ENCODE assay signal across 10 mouse cellular contexts in genomic region chr5:35388491-35389111, GRCm38 (mm10). TPM values are rescaled to one million over a fixed set of nuclear protein-coding genes. Genes with fewer than 3 reads are reported as not detected.
DNase-seq lines count a peak whose midpoint lies in the region; ATAC-seq and TF ChIP-seq lines count a peak whose summit lies in the region.
"Had no signal": no experiment of that assay in that cellular context is flagged by ENCODE, and none has a peak within 500 bp of the region (broad histone marks: within the 10 kb centered on the region; RNA-seq: fewer than 3 reads in every experiment).

TSS of gene Hmx1 (plus strand) at chr5:35389108.

- under 1% methylated on average over 65 of the region's 71 CpGs for WGBS in heart, embryonic 12.5 days
- 1% methylated on average over 58 of the region's 71 CpGs for WGBS in heart, adult 2 months
- under 1% methylated on average over 32 of the region's 71 CpGs for WGBS in hindbrain, embryonic 15.5 days
- WGBS in midbrain, embryonic 16.5 days, result 1% methylated on average over 48 of the region's 71 CpGs

- TF ChIP-seq POLR2A in heart, adult 2 months (IDR thresholded peaks at IDR 0.05; ENCODE audit: insufficient read depth, low read depth, low read length), result no peak

- H3K4me2 ChIP-seq in heart, embryonic 12.5 days, result peak within 1 kb of the TSS; percentile 70
- H3K4me2 ChIP-seq in hindbrain, embryonic 15.5 days, result peak within 1 kb of the TSS; percentile 59
- H3K4me2 ChIP-seq in midbrain, embryonic 16.5 days (ENCODE audit: low read length), result peak within 1 kb of the TSS; percentile 57

- H3K4me1 ChIP-seq in heart, embryonic 12.5 days (replicated peaks), result peaks cover 28% of the 10 kb centered on the region
- no peaks in the 10 kb centered on the region for H3K4me1 ChIP-seq in heart, adult 2 months (ENCODE audit: control insufficient read depth, insufficient read depth, low read length)
- peaks cover 22% of the 10 kb centered on the region for H3K4me1 ChIP-seq in hindbrain, embryonic 15.5 days (replicated peaks)
- peaks cover 18% of the 10 kb centered on the region for H3K4me1 ChIP-seq in midbrain, embryonic 16.5 days (ENCODE audit: control insufficient read depth, insufficient read depth, low read length)

- H3K79me2 ChIP-seq in heart, adult 2 months (replicated peaks; ENCODE audit: control insufficient read depth, insufficient read depth, low read length), result no peaks in the 10 kb centered on the region

- no peaks in the 10 kb centered on the region for H3K36me3 ChIP-seq in heart, embryonic 12.5 days
- H3K36me3 ChIP-seq in heart, adult 2 months (ENCODE audit: control insufficient read depth, insufficient read depth, low read length), result no peaks in the 10 kb centered on the region
- no peaks in the 10 kb centered on the region for H3K36me3 ChIP-seq in hindbrain, embryonic 15.5 days
- H3K36me3 ChIP-seq in midbrain, embryonic 16.5 days (ENCODE audit: control insufficient read depth, insufficient read depth, low read length), result no peaks in the 10 kb centered on the region
- H3K36me3 ChIP-seq: G1E had no signal

- no peak for TF ChIP-seq EP300 in heart, adult 2 months (IDR thresholded peaks at IDR 0.05; ENCODE audit: insufficient read depth, low read depth, low read length)

- peak; percentile 64 for ATAC-seq in heart, embryonic 12.5 days (ENCODE audit: insufficient number of reproducible peaks, low FRiP score)
- ATAC-seq in hindbrain, embryonic 15.5 days (ENCODE audit: low FRiP score, low read depth), result peak; percentile 85
- peak; percentile 87 for ATAC-seq in midbrain, embryonic 16.5 days
- ATAC-seq in erythroid progenitor cell, adult 5-6 weeks (replicated peaks; ENCODE audit: low FRiP score, poor library complexity, severe bottlenecking), result no peak

- peaks cover 7% of the 10 kb centered on the region; the same call in 1 of the 2 replicates for H3K9me3 ChIP-seq in heart, embryonic 12.5 days (replicated peaks)
- no peaks in the 10 kb centered on the region for H3K9me3 ChIP-seq in hindbrain, embryonic 15.5 days
- H3K9me3 ChIP-seq in midbrain, embryonic 16.5 days (replicated peaks; ENCODE audit: control insufficient read depth, low read length, poor library complexity, severe bottlenecking), result no peaks in the 10 kb centered on the region

- intact Hi-C loops in heart, adult 2 months (cut with DNase I), result no loop called here

- H3K27me3 ChIP-seq in heart, embryonic 12.5 days (replicated peaks), result peaks cover 100% of the 10 kb centered on the region
- H3K27me3 ChIP-seq in heart, adult 2 months (ENCODE audit: control insufficient read depth, insufficient read depth, low read length), result peaks cover 48% of the 10 kb centered on the region
- peaks cover 99% of the 10 kb centered on the region for H3K27me3 ChIP-seq in hindbrain, embryonic 15.5 days
- peaks cover 98% of the 10 kb centered on the region for H3K27me3 ChIP-seq in midbrain, embryonic 16.5 days (ENCODE audit: control insufficient read depth, insufficient read depth, low read depth, low read length)

- peak within 1 kb of the TSS; percentile 17; the same call in 1 of the 2 replicates for H3K9ac ChIP-seq in heart, embryonic 12.5 days
- H3K9ac ChIP-seq in heart, adult 2 months (ENCODE audit: low read depth, low read length), result no peak within 1 kb of the TSS
- H3K9ac ChIP-seq in hindbrain, embryonic 15.5 days, result no peak within 1 kb of the TSS
- 0 out of 2 replicates have a peak within 1 kb of the TSS, but pooled peaks have one; percentile 14 for H3K9ac ChIP-seq in midbrain, embryonic 16.5 days (ENCODE audit: low read depth, low read length)

- DNase-seq in heart, adult 2 months, result no peak
- peak; percentile 82 for DNase-seq in embryo, embryonic 10 days (ENCODE audit: low spot score)
- no peak for DNase-seq in natural killer cell, adult 2 months (ENCODE audit: low spot score in 2 of 2)
- DNase-seq in spleen, adult 12 weeks (ENCODE audit: low spot score), result no peak

- no peak within 1 kb of the TSS for H3K27ac ChIP-seq in heart, embryonic 12.5 days (ENCODE audit: poor library complexity, severe bottlenecking)
- no peak within 1 kb of the TSS for H3K27ac ChIP-seq in heart, adult 2 months
- no peak within 1 kb of the TSS for H3K27ac ChIP-seq in hindbrain, embryonic 15.5 days (replicated peaks)
- H3K27ac ChIP-seq in midbrain, embryonic 16.5 days (ENCODE audit: low read length), result no peak within 1 kb of the TSS

- peak within 1 kb of the TSS; percentile 49 for H3K4me3 ChIP-seq in heart, embryonic 12.5 days
- H3K4me3 ChIP-seq in heart, adult 2 months, result no peak within 1 kb of the TSS
- H3K4me3 ChIP-seq in hindbrain, embryonic 15.5 days, result peak within 1 kb of the TSS; percentile 39
- peak within 1 kb of the TSS; percentile 36 for H3K4me3 ChIP-seq in midbrain, embryonic 16.5 days (ENCODE audit: low read depth, low read length)

- no peak for TF ChIP-seq CTCF in heart, adult 2 months (IDR thresholded peaks at IDR 0.05)

RNA-seq across cellular contexts. Expression of gene Hmx1, which starts in this region (rescaled TPM):
- polyA plus RNA-seq in heart, embryonic 12.5 days (2016; fragmentation: Nextera tagmentation; extraction: Ambion mirVana), result not detected in 2 replicates
- total RNA-seq in heart, adult 2 months (2021), result not detected
- not detected in 2 replicates for polyA plus RNA-seq in heart, adult 2 months (2012; rRNA removed)
- polyA plus RNA-seq in hindbrain, embryonic 15.5 days (2015; fragmentation: Nextera tagmentation; extraction: Ambion mirVana), result 0.47 TPM in 1 of 2 replicates, not detected in the other
- not detected in 2 replicates for polyA plus RNA-seq in midbrain, embryonic 16.5 days (2015; fragmentation: Nextera tagmentation; extraction: Ambion mirVana)
- not detected in 2 replicates for total RNA-seq in erythroid progenitor cell, adult 5-6 weeks (2015; ENCODE audit: low replicate concordance)
- total RNA-seq in erythroid progenitor cell, adult 5-6 weeks (2017; ENCODE audit: low replicate concordance), result not detected in 2 replicates
- total RNA-seq: G1E; gastrocnemius, postnatal 4 days had no signal
- polyA plus RNA-seq: G1E had no signal

Comparison
In these comparisons a context has a peak if more than half of its experiments do, and no peak if none do; other contexts are left out.
1. Peak in ATAC-seq, H3K4me3 ChIP-seq, H3K9ac ChIP-seq and H3K4me2 ChIP-seq in heart, embryonic 12.5 days; RNA of the gene not detected or under 1 TPM.
2. Peak in ATAC-seq, H3K4me3 ChIP-seq and H3K4me2 ChIP-seq in hindbrain, embryonic 15.5 days; RNA of the gene not detected or under 1 TPM.
3. Peak in ATAC-seq, H3K4me3 ChIP-seq, H3K9ac ChIP-seq and H3K4me2 ChIP-seq in midbrain, embryonic 16.5 days; RNA of the gene not detected or under 1 TPM.